Mouse (Mus musculus): ENCODE measurements around the gene Ndufa4l2. TPM values are rescaled to one million over a fixed set of nuclear protein-coding genes. Genes with fewer than 3 reads are reported as not detected.
A peak's percentile ranks its signal among the peaks of the same experiment; 100 is the strongest.

The Ndufa4l2 gene
- 34.2 TPM in 2 replicates for polyA plus RNA-seq (2014; fragmentation: Nextera tagmentation; extraction: Ambion mirVana)

- H3K9ac ChIP-seq (ENCODE audit: low read depth, low read length) = peak within 1 kb of the TSS; percentile 48; the same call in 1 of the 2 replicates
- H3K36me3 ChIP-seq (ENCODE audit: control insufficient read depth, insufficient read depth, low read length) = peaks cover 26% of the 10 kb centered on the region
- no peaks in the 10 kb centered on the region for H3K9me3 ChIP-seq (ENCODE audit: control insufficient read depth, low read length)
- 8% methylated on average over 6 of the region's 6 CpGs for WGBS
- peak within 1 kb of the TSS; percentile 82 for H3K4me2 ChIP-seq
- H3K4me3 ChIP-seq (ENCODE audit: low read depth, low read length) = peak within 1 kb of the TSS; percentile 45
- H3K27ac ChIP-seq (ENCODE audit: low read depth, low read length) = no peak within 1 kb of the TSS; the same call in 1 of the 2 replicates
- ATAC-seq (replicated peaks; ENCODE audit: low FRiP score) (no peak), DNase-seq (ENCODE audit: low spot score) (peak; percentile 48)
- H3K4me1 ChIP-seq (replicated peaks; ENCODE audit: control insufficient read depth, insufficient read depth, low read length) = peaks cover 67% of the 10 kb centered on the region
- peaks cover 51% of the 10 kb centered on the region for H3K27me3 ChIP-seq (replicated peaks; ENCODE audit: control insufficient read depth, insufficient read depth, low read length)
Observed at GRCm38 (mm10) chr10:127514764-127515163, at the start of gene Ndufa4l2. Gene Ndufa4l2 (plus strand): TSS chr10:127514967.

GRCm38 (mm10) chr10:127471281-127471988 is 43.3 kb upstream of the Ndufa4l2 start:
- ATAC-seq (replicated peaks; ENCODE audit: low FRiP score) = 0 out of 2 replicates have a peak, but pooled peaks have one; percentile 10
- no peaks in the 10 kb centered on the region; the same call in 1 of the 2 replicates for H3K4me1 ChIP-seq (replicated peaks; ENCODE audit: control insufficient read depth, insufficient read depth, low read length)
- H3K36me3 ChIP-seq (ENCODE audit: control insufficient read depth, insufficient read depth, low read length) = peaks cover 1% of the 10 kb centered on the region; the same call in 1 of the 2 replicates
- no peak overlapping the region for H3K4me3 ChIP-seq (ENCODE audit: low read depth, low read length)
- no peak overlapping the region for H3K9ac ChIP-seq (ENCODE audit: low read depth, low read length)
- H3K4me2 ChIP-seq = no peak overlapping the region; the same call in 1 of the 2 replicates
- no peak overlapping the region for H3K27ac ChIP-seq (ENCODE audit: low read depth, low read length)
- H3K9me3 ChIP-seq (ENCODE audit: control insufficient read depth, low read length) = no peaks in the 10 kb centered on the region
- no peak for DNase-seq (ENCODE audit: low spot score)
- no peaks in the 10 kb centered on the region for H3K27me3 ChIP-seq (replicated peaks; ENCODE audit: control insufficient read depth, insufficient read depth, low read length)
- WGBS = 44% methylated on average over 15 of the region's 15 CpGs

GRCm38 (mm10) chr10:127472722-127473121 is 42.0 kb upstream of the Ndufa4l2 start:
- H3K9me3 ChIP-seq (ENCODE audit: control insufficient read depth, low read length) = no peaks in the 10 kb centered on the region
- no peak for DNase-seq (ENCODE audit: low spot score)

DNA sequence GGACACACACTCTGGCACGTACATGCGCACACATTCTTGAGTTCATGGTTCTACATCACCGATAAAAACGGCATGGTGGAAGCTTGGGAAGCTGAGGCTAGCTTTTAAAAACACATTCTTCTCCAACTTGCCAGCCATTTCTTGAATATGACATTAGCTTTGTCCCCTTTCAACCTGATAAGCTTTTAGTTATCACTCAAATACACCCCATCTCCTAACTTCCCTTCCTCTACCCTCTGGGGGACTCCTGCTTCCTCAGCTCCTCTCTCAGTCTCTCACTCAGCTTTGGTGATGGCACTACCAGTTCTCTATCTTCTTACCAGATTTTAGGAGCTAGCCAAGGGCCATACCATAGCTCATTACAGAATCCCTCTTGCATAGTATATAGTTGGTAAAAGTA is 39.6 kb upstream of the Ndufa4l2 start:
- Histone ChIP-seq H3K9me3 (ENCODE audit: control insufficient read depth, low read length) (no peaks in the 10 kb centered on the region), H3K4me3 (ENCODE audit: low read depth, low read length) (no peak overlapping the region), H3K9ac (ENCODE audit: low read depth, low read length) (no peak overlapping the region), H3K27me3 (replicated peaks; ENCODE audit: control insufficient read depth, insufficient read depth, low read length) (no peaks in the 10 kb centered on the region), H3K36me3 (ENCODE audit: control insufficient read depth, insufficient read depth, low read length) (peaks cover 7% of the 10 kb centered on the region; the same call in 1 of the 2 replicates), H3K4me2 (no peak overlapping the region), H3K27ac (ENCODE audit: low read depth, low read length) (no peak overlapping the region), H3K4me1 (replicated peaks; ENCODE audit: control insufficient read depth, insufficient read depth, low read length) (no peaks in the 10 kb centered on the region; the same call in 1 of the 2 replicates)
- 92% methylated on average over 4 of the region's 4 CpGs for WGBS
- ATAC-seq (replicated peaks; ENCODE audit: low FRiP score) = no peak
- DNase-seq (ENCODE audit: low spot score) = no peak

More at GRCm38 (mm10) chr10:127472722-127473121, 42.0 kb upstream of the Ndufa4l2 start:
- no peaks in the 10 kb centered on the region for H3K27me3 ChIP-seq (replicated peaks; ENCODE audit: control insufficient read depth, insufficient read depth, low read length)
- no peak overlapping the region for H3K4me3 ChIP-seq (ENCODE audit: low read depth, low read length)
- H3K9ac ChIP-seq (ENCODE audit: low read depth, low read length) = no peak overlapping the region
- H3K4me1 ChIP-seq (replicated peaks; ENCODE audit: control insufficient read depth, insufficient read depth, low read length) = no peaks in the 10 kb centered on the region; the same call in 1 of the 2 replicates
- no peak overlapping the region for H3K4me2 ChIP-seq
- no peak overlapping the region for H3K27ac ChIP-seq (ENCODE audit: low read depth, low read length)
- no peak for ATAC-seq (replicated peaks; ENCODE audit: low FRiP score)
- H3K36me3 ChIP-seq (ENCODE audit: control insufficient read depth, insufficient read depth, low read length) = peaks cover 7% of the 10 kb centered on the region; the same call in 1 of the 2 replicates
- 66% methylated on average over 9 of the region's 9 CpGs for WGBS

DNA sequence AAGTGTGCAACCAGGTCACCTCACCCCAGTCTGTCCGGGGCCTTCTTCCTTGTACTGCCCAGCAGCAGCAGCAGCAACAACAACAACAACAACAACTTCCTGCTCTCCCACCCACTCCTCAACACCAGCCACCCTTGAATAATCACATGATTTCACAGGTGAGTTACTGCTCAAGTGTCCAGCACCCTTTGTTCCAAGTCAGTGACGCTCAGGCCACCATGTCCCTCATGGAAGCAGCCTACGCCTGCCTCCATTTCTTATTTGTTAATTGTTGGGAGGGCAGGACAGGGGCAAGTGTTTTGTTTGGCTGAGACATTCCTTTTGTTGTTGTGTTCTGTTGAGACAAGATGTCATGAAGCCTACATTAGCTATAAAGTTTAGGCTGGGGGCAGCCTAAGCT is 38.2 kb upstream of the Ndufa4l2 start:
- no peak overlapping the region for H3K4me3 ChIP-seq (ENCODE audit: low read depth, low read length)
- WGBS = 87% methylated on average over 3 of the region's 3 CpGs
- no peak overlapping the region for H3K27ac ChIP-seq (ENCODE audit: low read depth, low read length)
- H3K27me3 ChIP-seq (replicated peaks; ENCODE audit: control insufficient read depth, insufficient read depth, low read length) = no peaks in the 10 kb centered on the region
- no peaks in the 10 kb centered on the region; the same call in 1 of the 2 replicates for H3K4me1 ChIP-seq (replicated peaks; ENCODE audit: control insufficient read depth, insufficient read depth, low read length)
- H3K36me3 ChIP-seq (ENCODE audit: control insufficient read depth, insufficient read depth, low read length) = peaks cover 7% of the 10 kb centered on the region; the same call in 1 of the 2 replicates
- H3K4me2 ChIP-seq = no peak overlapping the region
- no peak for DNase-seq (ENCODE audit: low spot score)
- H3K9me3 ChIP-seq (ENCODE audit: control insufficient read depth, low read length) = no peaks in the 10 kb centered on the region
- H3K9ac ChIP-seq (ENCODE audit: low read depth, low read length) = no peak overlapping the region
- no peak for ATAC-seq (replicated peaks; ENCODE audit: low FRiP score)

DNA sequence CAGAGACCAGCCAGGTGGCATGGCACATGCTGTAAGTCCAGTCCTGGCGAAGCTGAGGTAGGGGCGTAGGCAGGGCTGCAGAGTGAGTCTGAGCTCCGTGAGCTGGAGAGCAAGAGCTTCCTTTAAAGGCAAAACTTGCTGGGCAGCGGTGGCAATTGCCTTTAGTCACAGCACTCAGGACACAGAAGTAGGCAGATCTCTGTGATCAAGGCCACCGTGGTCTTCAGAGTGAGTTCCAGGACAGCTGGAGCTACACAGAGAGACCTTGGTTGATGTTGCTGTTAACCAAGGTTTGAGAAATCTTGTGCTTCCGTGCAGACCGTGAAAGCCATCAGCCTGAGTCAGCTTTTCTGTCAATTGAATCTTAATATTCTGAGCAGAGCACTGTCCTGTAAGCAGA is 37.5 kb upstream of the Ndufa4l2 start:
- Histone ChIP-seq H3K9me3 (ENCODE audit: control insufficient read depth, low read length) (no peaks in the 10 kb centered on the region), H3K4me1 (replicated peaks; ENCODE audit: control insufficient read depth, insufficient read depth, low read length) (no peaks in the 10 kb centered on the region), H3K4me2 (no peak overlapping the region), H3K4me3 (ENCODE audit: low read depth, low read length) (no peak overlapping the region), H3K27ac (ENCODE audit: low read depth, low read length) (no peak overlapping the region), H3K27me3 (replicated peaks; ENCODE audit: control insufficient read depth, insufficient read depth, low read length) (no peaks in the 10 kb centered on the region), H3K36me3 (ENCODE audit: control insufficient read depth, insufficient read depth, low read length) (peaks cover 7% of the 10 kb centered on the region; the same call in 1 of the 2 replicates), H3K9ac (ENCODE audit: low read depth, low read length) (no peak overlapping the region)
- DNase-seq (ENCODE audit: low spot score) (no peak), ATAC-seq (replicated peaks; ENCODE audit: low FRiP score) (no peak)
- 83% methylated on average over 7 of the region's 7 CpGs for WGBS

- Histone ChIP-seq H3K4me2 (no peak overlapping the region), H3K27me3 (replicated peaks; ENCODE audit: control insufficient read depth, insufficient read depth, low read length) (no peaks in the 10 kb centered on the region), H3K36me3 (ENCODE audit: control insufficient read depth, insufficient read depth, low read length) (peaks cover 11% of the 10 kb centered on the region; the same call in 1 of the 2 replicates), H3K4me3 (ENCODE audit: low read depth, low read length) (no peak overlapping the region), H3K9ac (ENCODE audit: low read depth, low read length) (no peak overlapping the region), H3K27ac (ENCODE audit: low read depth, low read length) (no peak overlapping the region), H3K9me3 (ENCODE audit: control insufficient read depth, low read length) (no peaks in the 10 kb centered on the region), H3K4me1 (replicated peaks; ENCODE audit: control insufficient read depth, insufficient read depth, low read length) (no peaks in the 10 kb centered on the region)
- WGBS = 94% methylated on average over 4 of the region's 4 CpGs
- ATAC-seq (replicated peaks; ENCODE audit: low FRiP score) (no peak), DNase-seq (ENCODE audit: low spot score) (no peak)
Observed at GRCm38 (mm10) chr10:127479131-127479530, 35.6 kb upstream of the Ndufa4l2 start.

- Histone ChIP-seq H3K9ac (ENCODE audit: low read depth, low read length) (no peak overlapping the region), H3K27ac (ENCODE audit: low read depth, low read length) (no peak overlapping the region), H3K27me3 (replicated peaks; ENCODE audit: control insufficient read depth, insufficient read depth, low read length) (no peaks in the 10 kb centered on the region), H3K4me2 (no peak overlapping the region), H3K9me3 (ENCODE audit: control insufficient read depth, low read length) (no peaks in the 10 kb centered on the region), H3K4me1 (replicated peaks; ENCODE audit: control insufficient read depth, insufficient read depth, low read length) (no peaks in the 10 kb centered on the region), H3K36me3 (ENCODE audit: control insufficient read depth, insufficient read depth, low read length) (peaks cover 13% of the 10 kb centered on the region), H3K4me3 (ENCODE audit: low read depth, low read length) (no peak overlapping the region)
- ATAC-seq (replicated peaks; ENCODE audit: low FRiP score) (peak; percentile 39; the same call in 1 of the 2 replicates), DNase-seq (ENCODE audit: low spot score) (no peak)
- 83% methylated on average over 19 of the region's 19 CpGs for WGBS
Observed at GRCm38 (mm10) chr10:127480833-127481813, 33.6 kb upstream of the Ndufa4l2 start.

Data from liver, embryonic 11.5 days (tissue).